Mouse (Mus musculus) heart, postnatal 14 days (tissue): Measurements from ENCODE around the gene Usp26. TPM values are rescaled to one million over a fixed set of nuclear protein-coding genes. Genes with fewer than 3 reads are reported as not detected.

Experiments used
- DNase-seq, 2 experiments: peaks; one replicate each; pipeline ENCODE4 v3.0.0; 2021 to 2022
- intact Hi-C: fragments of 180-260 bp; cut with DNase I; formaldehyde crosslinking; loops from one replicate; pipeline ENCODE4 v1.15.1; 2025
- long read RNA-seq, 2 experiments: library from polyadenylated mRNA; stranded (forward); transcript quantifications; one replicate each; pipeline ENCODE4 v2.0.0; 2021
- total RNA-seq, 2 experiments: library from RNA; stranded (reverse); gene quantifications; 2 replicates each; pipeline ENCODE4 v1.2.3; 2021

The Usp26 gene
- total RNA-seq: under 1 TPM in 1 of 2 experiments, not detected in 1; 0.29 TPM
- long read RNA-seq, experiment 1: 0 reads
- long read RNA-seq, experiment 2: 0 reads

GRCm38 (mm10) chrX:51801133-51801532 lies at the start of gene Usp26:
Usp26 (minus strand) TSS chrX:51801233.
- intact Hi-C loops: no loop called here

GRCm38 (mm10) chrX:51814466-51815247 lies 13.6 kb upstream of the Usp26 start:
- no peak for DNase-seq
- intact Hi-C loops: no loop called here

More at GRCm38 (mm10) chrX:51801133-51801532, at the start of gene Usp26:
- no peak for DNase-seq

GRCm38 (mm10) chrX:51767457-51767856 lies 33.6 kb downstream of the Usp26 start:
- DNase-seq: peak; percentile 2 to 33
- intact Hi-C loops: loop anchor here (5.0 kb wide), 3 partner anchors 145 to 600 kb away; no protein-coding TSS in a partner anchor

DNA sequence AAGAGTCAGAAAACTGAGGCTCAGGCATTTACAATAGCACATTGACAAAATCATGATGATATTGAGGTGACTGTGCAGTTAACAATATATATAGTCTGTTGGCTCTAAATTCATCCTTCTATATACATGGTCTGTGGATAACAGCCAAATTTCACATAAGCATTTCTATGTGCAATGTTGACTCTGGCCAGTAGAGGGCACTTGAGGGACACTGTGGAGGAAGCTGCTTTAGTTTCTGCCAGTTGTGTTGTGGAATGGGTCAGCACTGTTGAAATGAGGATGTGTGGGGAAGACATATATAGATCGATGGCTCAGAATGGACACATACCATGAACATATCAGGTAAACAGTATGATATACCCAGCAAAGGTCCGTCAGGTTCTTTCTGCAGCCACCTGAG lies 64.6 kb downstream of the Usp26 start:
- DNase-seq: peak; percentile 20 to 62
- intact Hi-C loops: loop anchor here (10.0 kb wide), 2 partner anchors 178 to 638 kb away; no protein-coding TSS in a partner anchor

DNA sequence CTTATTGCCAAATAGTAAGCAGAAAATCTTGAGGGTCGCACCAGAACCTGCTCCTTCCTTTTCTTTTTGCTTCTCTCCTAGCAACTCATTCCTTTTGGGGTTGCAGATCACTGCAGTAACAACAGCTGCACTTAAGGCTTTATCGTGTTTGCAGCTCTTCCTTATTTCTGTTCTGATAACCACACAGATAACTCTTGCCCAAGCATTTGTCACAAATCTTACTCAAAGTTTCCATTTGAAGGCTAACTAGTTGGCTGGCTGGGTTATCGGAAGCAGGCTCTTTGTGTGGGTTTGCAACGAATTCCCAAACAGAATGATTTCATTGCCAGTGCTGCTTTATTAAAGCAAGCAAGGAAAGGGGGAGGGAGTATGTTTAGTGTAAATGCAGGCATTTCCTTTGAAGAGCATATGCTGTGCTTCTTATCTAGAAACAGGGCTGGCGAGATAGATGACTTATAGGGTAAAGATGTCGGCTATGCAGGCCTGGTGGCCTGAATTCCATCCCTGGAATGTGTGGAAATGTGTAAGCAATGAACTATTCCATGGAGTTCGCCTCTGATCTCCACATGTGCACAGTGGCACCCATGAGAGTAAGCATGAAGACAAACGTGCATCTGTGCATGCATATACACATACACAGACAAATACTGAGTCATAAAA lies 86.8 kb downstream of the Usp26 start:
- no peak for DNase-seq
- intact Hi-C loops: no loop called here

DNA sequence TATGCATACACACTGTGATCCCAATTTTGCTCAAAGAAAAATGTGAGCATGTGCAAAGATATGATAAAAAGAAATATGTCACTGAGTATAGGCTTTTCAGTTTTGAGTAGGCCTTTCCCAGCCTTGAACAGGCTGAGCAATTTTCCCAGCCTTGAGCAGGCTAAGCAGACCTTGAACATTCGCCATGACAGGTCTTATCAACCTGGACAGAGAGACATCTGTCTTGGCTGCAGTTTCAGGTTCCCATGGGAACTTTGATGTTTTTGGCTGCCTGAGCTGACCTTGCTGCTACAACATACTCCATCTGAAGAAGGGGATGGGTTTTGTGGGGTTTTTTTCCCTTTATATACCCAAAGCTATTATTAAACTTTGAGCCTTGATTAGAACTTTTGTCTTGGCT lies 88.0 kb downstream of the Usp26 start:
- DNase-seq: no peak
- intact Hi-C loops: no loop called here

Other genes starting within 250 kb of the Usp26 start
- 1 to 10 TPM; 2.2 to 2.5 TPM for gene Hs6st2, start 119.4 kb downstream of the Usp26 start, total RNA-seq
- gene 1700080O16Rik, start 171.5 kb upstream of the Usp26 start, total RNA-seq: not detected